Mouse (Mus musculus) urinary bladder, postnatal 14 days (tissue): ENCODE results near the gene Asb17.

Source experiments
- DNase-seq: peaks from one replicate; pipeline ENCODE4 v3.0.0; 2021; ENCODE audit warnings: low spot score

Gene Asb17

GRCm38 (mm10) chr3:153889188-153889781 is 45.3 kb downstream of the Asb17 start:
- no peak for DNase-seq

GRCm38 (mm10) chr3:153895454-153895853 is 51.4 kb downstream of the Asb17 start:
- DNase-seq, result no peak

- no peak for DNase-seq
Measured at GRCm38 (mm10) chr3:153897216-153897615, 53.2 kb downstream of the Asb17 start.

- no peak for DNase-seq
Measured at GRCm38 (mm10) chr3:153901904-153902303, 57.9 kb downstream of the Asb17 start.

- DNase-seq, result no peak
Measured at GRCm38 (mm10) chr3:153902595-153902994, 58.6 kb downstream of the Asb17 start.

- peak; percentile 44 for DNase-seq
Measured at GRCm38 (mm10) chr3:153904586-153904985, 60.6 kb downstream of the Asb17 start.
